In the genomic region with DNA sequence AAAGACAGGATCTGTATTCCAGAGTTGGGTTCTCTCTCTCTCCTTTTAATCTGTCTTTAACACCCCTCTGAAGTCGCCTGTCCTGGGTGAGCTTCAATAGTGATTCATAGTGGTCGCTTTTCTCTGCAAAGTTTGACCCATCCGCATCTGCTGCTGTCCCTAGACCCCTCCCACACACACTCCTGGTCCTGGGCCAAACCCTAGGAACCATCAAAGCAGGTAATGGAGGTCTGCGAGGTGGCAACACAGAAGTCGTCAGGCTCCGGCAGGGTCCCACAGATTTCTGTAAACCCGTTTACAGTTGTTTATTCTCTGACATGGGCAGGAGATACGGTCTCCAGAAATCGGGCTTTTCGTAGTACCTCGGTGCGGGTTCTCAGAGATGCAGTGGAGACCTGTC, we compare ENCODE assay signal across 9 mouse cellular contexts.
DNase-seq lines count a peak whose midpoint lies in the region; ATAC-seq lines count a peak whose summit lies in the region.
"Had no signal": no experiment of that assay in that cellular context is flagged by ENCODE, and none has a peak within 500 bp of the region (broad histone marks: within the 10 kb centered on the region; RNA-seq: fewer than 3 reads in every experiment).

No protein-coding gene starts in this region.

- peak overlapping the region; percentile 69 for H3K4me2 ChIP-seq in lung, embryonic 15.5 days
- peak overlapping the region; percentile 66 for H3K4me2 ChIP-seq in forebrain, embryonic 13.5 days
- H3K4me2 ChIP-seq in limb, embryonic 11.5 days (ENCODE audit: low read depth, severe bottlenecking): peak overlapping the region; percentile 51; the same call in 1 of the 2 replicates
- H3K4me2 ChIP-seq in neural tube, embryonic 15.5 days: peak overlapping the region; percentile 65

- H3K9ac ChIP-seq in lung, embryonic 15.5 days: no peak overlapping the region
- peak overlapping the region; percentile 70 for H3K9ac ChIP-seq in forebrain, embryonic 13.5 days
- no peak overlapping the region; the same call in 1 of the 2 replicates for H3K9ac ChIP-seq in limb, embryonic 11.5 days (ENCODE audit: low read length)
- H3K9ac ChIP-seq in neural tube, embryonic 15.5 days (replicated peaks): no peak overlapping the region

- 34% methylated on average over 12 of the region's 12 CpGs for WGBS in lung, embryonic 15.5 days
- 52% methylated on average over 12 of the region's 12 CpGs for WGBS in forebrain, embryonic 13.5 days
- WGBS in limb, embryonic 11.5 days: 16% methylated on average over 12 of the region's 12 CpGs
- 48% methylated on average over 12 of the region's 12 CpGs for WGBS in neural tube, embryonic 15.5 days

- peak overlapping the region; percentile 33 for H3K4me3 ChIP-seq in lung, embryonic 15.5 days
- H3K4me3 ChIP-seq in forebrain, embryonic 13.5 days: peak overlapping the region; percentile 40
- no peak overlapping the region; the same call in 1 of the 2 replicates for H3K4me3 ChIP-seq in limb, embryonic 11.5 days (ENCODE audit: low read depth, low read length)
- H3K4me3 ChIP-seq in neural tube, embryonic 15.5 days (replicated peaks): peak overlapping the region; percentile 39

- no peak overlapping the region for H3K27ac ChIP-seq in lung, embryonic 15.5 days
- H3K27ac ChIP-seq in forebrain, embryonic 13.5 days: peak overlapping the region; percentile 92; the same call in 1 of the 2 replicates
- H3K27ac ChIP-seq in limb, embryonic 11.5 days (replicated peaks; ENCODE audit: low read depth, low read length): no peak overlapping the region
- no peak overlapping the region for H3K27ac ChIP-seq in neural tube, embryonic 15.5 days (replicated peaks)

- peaks cover 23% of the 10 kb centered on the region for H3K27me3 ChIP-seq in lung, embryonic 15.5 days
- no peaks in the 10 kb centered on the region for H3K27me3 ChIP-seq in forebrain, embryonic 13.5 days
- peaks cover 21% of the 10 kb centered on the region for H3K27me3 ChIP-seq in limb, embryonic 11.5 days (ENCODE audit: control insufficient read depth, insufficient read depth, low read length)
- peaks cover 6% of the 10 kb centered on the region for H3K27me3 ChIP-seq in neural tube, embryonic 15.5 days (replicated peaks)

- peaks cover 16% of the 10 kb centered on the region for H3K4me1 ChIP-seq in lung, embryonic 15.5 days
- H3K4me1 ChIP-seq in forebrain, embryonic 13.5 days: peaks cover 39% of the 10 kb centered on the region
- peaks cover 10% of the 10 kb centered on the region; the same call in 1 of the 2 replicates for H3K4me1 ChIP-seq in limb, embryonic 11.5 days (ENCODE audit: control insufficient read depth, insufficient read depth, low read length)
- peaks cover 21% of the 10 kb centered on the region for H3K4me1 ChIP-seq in neural tube, embryonic 15.5 days

- ATAC-seq in lung, embryonic 15.5 days (ENCODE audit: borderline replicate concordance, extremely low read depth, low FRiP score, low TSS enrichment): peak; percentile 23; the same call in 1 of the 2 replicates
- ATAC-seq in forebrain, embryonic 13.5 days: no peak
- no peak for ATAC-seq in limb, embryonic 11.5 days (ENCODE audit: insufficient number of reproducible peaks, low FRiP score, low TSS enrichment, low read depth)
- no peak for ATAC-seq in neural tube, embryonic 15.5 days (ENCODE audit: low FRiP score)

- H3K36me3 ChIP-seq in lung, embryonic 15.5 days: no peaks in the 10 kb centered on the region
- H3K36me3 ChIP-seq in forebrain, embryonic 13.5 days (ENCODE audit: poor library complexity, severe bottlenecking): no peaks in the 10 kb centered on the region
- no peaks in the 10 kb centered on the region for H3K36me3 ChIP-seq in limb, embryonic 11.5 days (ENCODE audit: control insufficient read depth, insufficient read depth, low read length)
- H3K36me3 ChIP-seq in neural tube, embryonic 15.5 days: no peaks in the 10 kb centered on the region

- no peak for DNase-seq in lung, postnatal 4 days
- no peak for DNase-seq in limb, embryonic 11.5 days (ENCODE audit: low spot score)
- DNase-seq in adrenal gland, adult 18-20 months (ENCODE audit: low spot score in 2 of 2): no peak
- DNase-seq in adrenal gland, postnatal 4 days (ENCODE audit: low spot score in 2 of 2): no peak
- DNase-seq in thymus, adult 18-20 months: no peak
- DNase-seq: kidney, adult 9 months had no signal

- no peaks in the 10 kb centered on the region for H3K9me3 ChIP-seq in lung, embryonic 15.5 days
- no peaks in the 10 kb centered on the region for H3K9me3 ChIP-seq in forebrain, embryonic 13.5 days (replicated peaks)
- no peaks in the 10 kb centered on the region for H3K9me3 ChIP-seq in limb, embryonic 11.5 days (ENCODE audit: control insufficient read depth, low read length)
- no peaks in the 10 kb centered on the region for H3K9me3 ChIP-seq in neural tube, embryonic 15.5 days (replicated peaks)
